Mouse (Mus musculus) left cerebral cortex, postnatal 25 days (tissue): Measurements from ENCODE around the gene Gpc3. TPM values are rescaled to one million over a fixed set of nuclear protein-coding genes. Genes with fewer than 3 reads are reported as not detected.

Source experiments
- DNase-seq, 2 experiments: peaks; one replicate each; pipeline ENCODE4 v3.0.0; 2022; ENCODE audit warnings: low spot score in 2 of 2, mixed read lengths in 1 of 2
- intact Hi-C: fragments of 180-260 bp; cut with DNase I; formaldehyde crosslinking; loops from one replicate; pipeline ENCODE4 v1.15.1; 2025
- total RNA-seq, 2 experiments: library from RNA; stranded (reverse); gene quantifications; 2 replicates each; pipeline ENCODE4 v1.2.3; 2021

Gene Gpc3
- total RNA-seq, 2 experiments from 2014 or later: 6.0 to 6.9 TPM

DNA sequence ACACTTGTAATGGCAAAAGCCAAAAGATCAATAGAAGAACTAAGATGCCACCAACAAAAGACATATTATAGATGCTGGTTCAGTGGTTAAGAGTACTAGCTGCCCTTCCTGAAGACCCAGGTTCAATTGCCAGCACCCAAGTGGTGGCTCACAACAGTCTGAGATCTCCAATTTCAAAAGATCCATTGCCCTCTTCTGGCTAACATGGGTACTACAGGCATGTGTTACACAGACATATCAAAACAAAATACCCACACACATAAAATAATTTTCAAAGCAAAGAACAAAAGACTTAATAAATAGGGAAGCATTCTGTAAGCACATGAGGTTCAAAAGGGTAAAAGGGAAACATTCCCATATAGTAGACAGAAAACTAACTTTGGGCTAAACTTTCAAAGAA is 26.1 kb downstream of the Gpc3 start:
- DNase-seq: no peak
- intact Hi-C loops: no loop called here

DNA sequence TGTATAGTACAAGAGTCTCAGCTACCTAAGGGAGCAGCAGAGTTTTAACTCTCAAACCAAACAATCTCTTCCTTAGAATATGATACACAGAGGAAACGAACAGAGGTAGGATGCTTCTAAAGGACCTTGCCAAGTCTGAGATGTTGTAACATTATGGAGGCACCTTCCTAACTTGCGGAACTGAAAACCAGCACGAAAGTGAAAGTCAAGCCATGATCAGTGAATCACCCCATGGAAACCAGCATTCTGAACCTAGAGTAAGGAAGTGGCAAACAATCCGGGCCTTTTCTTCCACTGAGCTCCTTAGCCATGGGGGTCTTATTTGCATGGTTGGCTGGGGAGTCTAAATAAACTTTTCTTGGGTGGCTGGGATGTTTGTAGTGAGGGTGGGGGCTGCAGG is 53.8 kb downstream of the Gpc3 start:
- no peak for DNase-seq
- intact Hi-C loops: no loop called here

DNA sequence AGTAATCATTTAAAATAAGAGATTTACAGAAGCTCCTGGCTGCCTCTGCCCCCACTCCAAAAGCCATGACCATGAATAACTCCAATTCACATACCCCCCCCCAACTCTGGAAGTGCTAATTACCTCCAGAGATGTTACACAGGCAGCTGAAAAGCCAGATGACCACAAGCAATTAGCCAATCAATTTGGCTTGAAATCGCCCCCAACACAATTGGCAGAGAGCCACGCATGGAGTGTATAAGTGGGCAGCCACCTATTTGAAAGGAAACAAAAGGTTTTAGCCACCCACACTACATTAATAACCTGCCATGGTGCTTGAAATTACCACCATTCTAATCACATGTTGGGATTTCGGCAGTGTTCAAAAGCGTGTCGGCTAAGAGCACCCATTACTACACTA is 55.2 kb downstream of the Gpc3 start:
- intact Hi-C loops: no loop called here
- no peak for DNase-seq

DNA sequence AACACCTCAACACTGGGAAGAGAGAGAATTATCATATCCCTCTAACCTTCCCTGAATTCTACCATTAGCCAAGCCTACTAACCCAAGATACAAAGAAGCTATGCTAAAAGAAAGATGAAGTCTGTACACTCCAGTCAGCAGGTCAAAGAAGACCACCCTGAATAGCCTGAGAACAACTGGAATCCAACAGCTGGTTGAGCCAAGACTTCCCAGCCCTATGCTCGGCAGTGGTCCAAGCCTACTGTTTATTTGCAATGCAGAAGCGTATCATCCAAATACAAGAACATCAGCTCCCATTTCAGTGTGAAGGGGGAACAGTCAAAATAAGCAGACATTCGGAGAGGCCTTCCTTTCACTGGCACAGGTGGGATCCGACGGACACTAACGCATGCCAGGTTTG is 56.3 kb downstream of the Gpc3 start:
- DNase-seq: no peak
- intact Hi-C loops: no loop called here

DNA sequence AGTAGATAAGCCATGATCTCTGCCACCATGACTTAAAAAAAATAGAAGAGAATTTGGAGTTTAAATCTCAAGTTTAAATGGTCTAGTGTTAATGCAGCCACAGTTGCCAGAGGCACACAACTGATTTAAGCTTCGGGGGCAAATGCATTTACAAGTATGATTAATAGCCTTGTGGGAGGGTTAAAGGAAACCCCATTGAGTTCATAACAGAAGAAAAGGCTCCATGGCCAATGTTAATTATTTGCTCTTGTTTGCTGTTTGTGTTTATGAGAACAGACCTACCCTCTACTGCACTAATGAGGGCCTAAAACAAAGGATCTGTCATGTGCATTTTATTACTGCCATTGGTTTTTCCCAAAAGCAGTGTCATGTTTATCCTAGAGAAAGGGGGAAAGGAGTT is 62.5 kb downstream of the Gpc3 start:
- intact Hi-C loops: no loop called here

DNA sequence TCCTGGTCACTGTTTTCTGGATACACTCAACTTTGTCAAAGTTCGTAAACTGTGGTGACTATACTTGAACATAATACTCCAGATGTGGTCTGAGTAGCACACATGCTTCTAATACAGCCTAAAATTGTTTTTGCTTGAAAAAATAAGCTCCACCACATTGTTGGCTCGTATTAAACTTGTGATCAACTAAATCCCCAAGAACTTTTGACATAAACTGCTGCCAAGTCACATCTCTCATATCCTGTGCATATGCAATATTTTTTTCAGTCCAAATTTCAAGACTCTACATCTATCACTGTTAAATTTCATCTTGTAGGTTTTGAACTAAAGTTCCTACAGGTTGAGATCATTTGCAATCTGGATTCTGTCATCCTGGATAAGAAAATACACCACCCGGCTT is 69.1 kb downstream of the Gpc3 start:
- intact Hi-C loops: no loop called here
- DNase-seq: no peak

More for the DNA sequence above, 62.5 kb downstream of the Gpc3 start:
- DNase-seq: no peak

DNA sequence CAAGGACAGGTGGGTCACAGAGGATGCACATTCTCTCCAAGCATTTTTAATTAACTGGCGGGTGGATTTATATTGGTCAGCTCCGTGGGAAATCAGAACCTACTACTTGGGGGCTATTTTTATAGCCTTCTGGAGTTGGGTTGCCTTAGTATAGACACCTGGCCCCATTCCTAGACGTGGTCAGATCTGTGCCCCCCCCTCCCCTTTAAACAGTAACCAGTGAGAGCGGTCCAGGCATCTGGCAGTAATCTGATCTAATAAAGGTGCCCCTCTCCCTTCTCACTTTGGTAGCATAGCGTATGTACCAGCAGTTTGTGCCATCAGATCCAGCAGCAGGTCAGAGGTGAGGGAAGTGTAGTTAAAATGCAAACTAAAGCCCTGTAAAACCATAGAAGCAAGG is 76.5 kb downstream of the Gpc3 start:
- DNase-seq: no peak
- intact Hi-C loops: no loop called here

DNA sequence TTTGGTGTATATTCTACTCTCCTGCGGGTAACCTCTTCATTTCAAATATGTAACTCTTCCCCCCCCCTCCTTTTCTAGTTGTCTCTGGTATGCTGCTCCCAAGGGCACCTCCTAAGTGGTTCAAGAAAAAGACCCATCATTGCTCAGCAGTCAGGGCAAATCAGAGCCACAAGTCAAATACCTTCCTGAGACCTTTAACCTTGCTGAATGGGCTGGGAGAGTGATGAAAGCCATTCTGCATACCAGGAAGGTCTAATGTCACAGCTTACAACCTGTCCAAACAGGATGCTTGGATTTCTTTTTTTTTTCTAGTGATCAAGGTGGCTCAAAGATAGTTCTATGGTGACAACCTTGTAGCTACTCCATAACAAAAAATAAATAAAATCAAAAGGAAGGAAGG is 80.0 kb downstream of the Gpc3 start:
- DNase-seq: no peak
- intact Hi-C loops: no loop called here

DNA sequence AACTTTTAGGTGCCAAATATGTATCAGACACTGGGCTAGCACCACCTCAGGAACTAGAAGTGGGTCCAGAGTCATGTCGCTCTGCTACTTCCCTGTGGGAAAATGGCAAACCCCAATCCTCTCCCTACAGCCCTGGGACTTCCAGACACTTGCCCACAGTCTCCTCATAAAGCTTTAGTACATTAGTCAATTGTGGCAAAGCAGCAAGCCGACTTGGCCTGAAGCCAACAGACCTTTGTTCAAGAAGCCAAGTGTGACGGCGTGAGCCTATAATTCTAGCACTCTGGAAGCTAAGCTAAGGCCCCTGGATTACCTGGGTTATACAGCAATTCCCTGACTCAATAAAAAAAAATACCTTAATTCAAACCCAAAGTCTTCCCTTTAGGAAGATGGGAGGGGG is 80.7 kb downstream of the Gpc3 start:
- intact Hi-C loops: no loop called here
- DNase-seq: no peak

DNA sequence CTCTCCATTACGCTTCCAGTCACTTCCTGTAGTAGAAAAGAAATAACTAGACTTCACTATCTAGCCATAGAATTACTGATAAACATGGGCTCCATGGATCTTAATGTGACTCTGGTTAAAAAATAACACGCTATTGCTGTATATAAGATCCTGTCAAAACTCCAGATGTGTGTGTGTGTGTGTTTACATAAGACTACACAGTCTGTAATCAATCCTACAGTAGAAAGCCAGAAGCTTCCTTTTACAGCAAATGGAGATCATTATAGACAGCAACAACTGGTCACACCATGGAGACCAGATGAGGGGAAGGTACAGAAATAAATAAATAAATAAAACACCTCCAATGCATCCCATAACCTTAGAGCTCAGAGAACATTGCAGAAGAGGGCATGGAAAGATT is 81.6 kb downstream of the Gpc3 start:
- intact Hi-C loops: no loop called here
- DNase-seq: no peak

DNA sequence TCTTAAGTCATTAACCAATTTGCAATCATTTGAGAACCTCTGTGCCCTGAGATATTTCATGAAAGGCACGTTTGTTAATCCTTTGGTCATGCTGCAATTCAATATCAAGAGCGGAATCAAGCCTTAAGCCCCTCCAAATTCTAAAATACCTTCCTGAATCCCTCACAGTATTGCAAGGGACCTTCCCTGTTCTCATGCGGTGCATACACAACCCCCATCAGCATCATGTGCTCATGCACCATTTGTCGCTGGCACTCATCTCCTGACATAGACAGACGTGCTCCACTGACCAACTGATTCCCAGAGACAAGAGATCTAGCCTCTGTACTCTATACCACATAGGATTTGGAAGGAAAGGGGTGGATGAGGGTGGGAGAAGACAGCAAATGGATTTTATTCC is 87.7 kb downstream of the Gpc3 start:
- DNase-seq: no peak
- intact Hi-C loops: no loop called here

DNA sequence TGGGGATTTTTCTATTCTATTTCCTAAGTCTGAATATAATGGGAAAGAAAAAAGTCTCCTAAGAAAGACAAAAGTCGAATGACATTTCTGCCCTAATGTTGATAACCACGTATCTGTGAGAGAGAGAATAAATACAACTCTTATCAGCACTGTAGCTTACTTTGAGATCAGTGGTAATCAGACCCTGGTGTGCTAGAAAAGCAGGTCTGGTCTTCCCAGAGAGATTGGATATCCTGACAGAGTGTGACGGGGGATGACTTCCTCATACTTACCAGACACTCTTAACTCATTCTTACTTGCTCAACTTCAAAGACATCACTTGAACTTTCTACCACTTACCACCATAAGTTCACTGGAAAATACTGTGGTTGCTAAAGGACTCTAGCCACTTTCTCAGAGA is 88.6 kb downstream of the Gpc3 start:
- DNase-seq: no peak
- intact Hi-C loops: no loop called here

DNA sequence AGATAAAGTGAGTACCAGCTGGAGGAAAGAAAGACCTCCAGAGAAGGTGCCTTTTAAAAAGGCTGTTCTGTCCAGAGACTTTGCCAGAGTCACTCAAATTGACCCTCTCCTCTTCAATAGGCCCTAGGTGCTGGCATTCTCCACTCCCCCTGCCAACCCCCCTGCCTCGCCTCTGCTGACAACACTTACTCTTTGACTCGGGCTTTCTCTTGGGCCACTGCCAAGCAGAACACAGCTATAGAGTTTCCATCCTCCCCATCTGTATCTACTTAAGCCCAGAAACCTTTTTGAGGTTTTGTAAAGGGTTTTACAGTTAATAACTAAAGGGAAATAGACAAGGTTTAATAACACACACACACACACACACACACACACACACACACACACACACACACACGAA is 99.2 kb downstream of the Gpc3 start:
- intact Hi-C loops: no loop called here
- no peak for DNase-seq

DNA sequence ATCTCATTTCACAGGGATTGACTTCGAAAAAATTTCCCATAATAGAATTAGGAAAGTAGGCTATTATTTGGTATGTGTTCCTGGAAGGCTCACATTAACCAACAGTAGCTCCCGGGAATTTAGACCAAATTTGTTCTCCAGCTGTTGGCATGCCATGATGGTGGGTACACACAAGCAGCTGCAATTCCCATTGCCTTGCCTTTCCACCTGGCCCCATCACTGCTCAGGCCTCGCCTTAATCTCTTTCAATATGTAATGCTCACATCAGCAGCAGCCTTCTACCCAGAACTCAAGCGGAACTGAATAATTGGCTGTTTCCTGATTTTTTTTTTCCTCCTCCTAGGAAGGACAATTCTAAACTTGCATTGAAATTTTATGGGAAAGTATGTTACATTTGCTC is 102.6 kb downstream of the Gpc3 start:
- intact Hi-C loops: no loop called here
- no peak for DNase-seq

DNA sequence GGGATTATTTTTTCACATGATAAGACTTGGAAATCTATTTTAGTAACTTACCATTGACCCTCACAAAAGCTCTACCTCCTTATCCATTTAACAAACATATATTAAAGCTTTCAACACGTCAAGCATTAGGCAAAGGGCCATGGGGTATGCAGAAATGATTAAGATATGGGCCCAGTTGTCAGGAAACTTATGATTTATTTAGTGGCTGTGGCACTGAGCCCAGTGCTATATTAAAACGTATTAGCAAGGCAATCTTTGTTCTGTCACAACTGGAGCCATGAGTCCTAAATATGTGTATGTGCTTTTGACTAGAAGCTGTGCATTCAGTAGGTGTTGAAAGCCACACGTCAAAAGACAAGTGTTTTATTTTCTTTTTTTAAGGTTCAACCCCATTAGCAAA is 109.9 kb downstream of the Gpc3 start:
- intact Hi-C loops: no loop called here
- DNase-seq: no peak

DNA sequence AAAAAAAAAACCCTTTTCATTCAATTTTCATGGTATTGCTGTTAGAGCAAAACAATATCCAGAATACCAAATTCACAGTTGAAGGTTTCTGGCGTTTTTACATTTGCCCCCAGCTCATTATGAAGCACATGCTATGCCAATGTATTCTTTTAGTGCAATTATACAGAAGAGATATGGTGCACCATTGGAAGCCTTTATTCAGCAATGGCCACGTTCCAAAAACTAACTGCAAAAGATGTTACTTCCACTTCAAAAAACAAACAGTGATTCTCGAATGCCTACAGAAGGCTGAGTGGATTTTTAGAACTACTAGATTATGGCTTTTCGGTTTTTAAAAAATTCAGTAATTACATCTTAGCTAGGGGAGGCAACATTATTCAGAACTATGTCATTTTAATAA is 124.3 kb downstream of the Gpc3 start:
- intact Hi-C loops: no loop called here
- peak in 1 of 2 experiments; percentile 1 for DNase-seq

DNA sequence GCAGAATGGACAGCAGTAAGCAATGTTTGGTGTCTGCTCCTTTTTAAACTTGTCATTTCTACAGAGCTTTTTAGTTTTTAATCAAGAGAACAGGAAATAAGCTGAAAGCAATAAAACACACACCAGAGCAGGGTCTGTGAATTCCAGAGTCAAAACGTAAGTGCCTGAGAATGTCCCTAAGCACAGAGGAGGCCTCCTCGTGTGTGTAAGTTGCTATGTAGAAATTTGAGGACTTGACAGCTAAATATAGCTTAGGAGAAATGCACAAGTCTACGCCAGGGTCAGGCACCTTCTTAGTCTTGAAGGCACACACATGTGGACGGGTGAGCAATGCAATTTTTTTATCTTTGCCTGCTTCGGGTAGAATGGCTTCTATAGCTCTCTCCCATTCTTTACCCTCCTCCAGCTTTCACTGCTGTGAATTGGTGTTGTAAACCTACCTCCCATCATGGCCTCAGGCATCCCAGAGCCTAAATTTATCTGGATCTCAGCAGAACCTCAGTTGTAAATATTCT is 158.6 kb downstream of the Gpc3 start:
- DNase-seq: no peak
- intact Hi-C loops: loop anchor here (10.0 kb wide), 1 partner anchor 480 kb away; no protein-coding TSS in a partner anchor

DNA sequence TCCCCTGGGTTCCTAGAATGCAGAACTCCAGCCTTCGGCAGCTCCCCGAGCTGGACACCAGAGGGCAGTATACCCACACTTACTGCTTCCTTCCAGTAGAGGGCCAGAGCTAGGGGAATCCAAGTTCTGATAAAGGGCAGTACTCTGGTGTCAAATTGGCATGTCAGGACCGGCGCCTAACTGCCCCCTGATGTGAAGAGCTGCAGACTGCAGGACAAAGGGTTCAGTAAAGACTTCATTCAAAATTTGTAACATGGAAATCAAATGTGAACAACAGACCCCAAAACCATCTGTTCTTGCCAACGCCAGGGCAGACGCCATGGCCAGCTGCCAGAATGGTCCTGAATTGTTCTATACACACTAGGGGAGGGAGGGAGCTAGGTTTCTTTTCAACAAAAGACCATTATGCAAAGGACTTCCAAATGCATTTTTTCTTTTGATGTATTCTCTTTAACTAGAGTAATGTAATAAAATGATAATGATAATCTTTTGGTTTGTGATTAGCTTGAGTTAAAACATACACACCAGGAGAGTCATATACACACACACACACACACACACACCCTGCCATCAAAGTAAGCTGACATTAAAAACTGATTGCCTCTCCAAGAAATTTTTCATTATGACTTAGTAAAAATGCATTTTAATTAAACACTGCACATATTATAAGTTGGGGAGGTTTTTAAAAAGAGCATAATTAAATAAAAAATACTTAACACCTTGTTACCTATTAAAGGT is 160.1 kb downstream of the Gpc3 start:
- peak; percentile 67 to 71 for DNase-seq

DNA sequence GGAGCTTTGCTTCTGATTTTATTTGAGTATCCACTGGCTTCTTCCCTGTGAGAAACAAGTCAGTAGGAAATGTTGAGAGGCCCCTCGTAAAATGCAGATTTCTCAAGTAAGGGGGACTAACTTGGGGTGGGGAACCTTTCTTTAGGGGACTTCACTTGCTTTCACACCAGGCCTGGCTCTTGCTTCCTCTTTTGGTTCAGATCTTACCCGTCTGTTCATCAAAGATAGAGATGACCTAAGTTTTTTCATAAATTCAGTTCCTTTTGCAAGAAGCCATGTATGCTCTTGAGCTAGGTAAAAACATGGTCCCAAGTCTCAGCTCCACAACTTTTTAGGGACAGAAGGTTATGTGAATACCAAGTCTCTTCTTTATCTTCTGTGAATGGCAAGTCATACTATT is 164.6 kb downstream of the Gpc3 start:
- no peak for DNase-seq
- intact Hi-C loops: no loop called here

More for the DNA sequence above, 160.1 kb downstream of the Gpc3 start:
- intact Hi-C loops: loop anchor here (1.0 to 10.0 kb wide), 3 partner anchors 199 to 481 kb away; no protein-coding TSS in a partner anchor

DNA sequence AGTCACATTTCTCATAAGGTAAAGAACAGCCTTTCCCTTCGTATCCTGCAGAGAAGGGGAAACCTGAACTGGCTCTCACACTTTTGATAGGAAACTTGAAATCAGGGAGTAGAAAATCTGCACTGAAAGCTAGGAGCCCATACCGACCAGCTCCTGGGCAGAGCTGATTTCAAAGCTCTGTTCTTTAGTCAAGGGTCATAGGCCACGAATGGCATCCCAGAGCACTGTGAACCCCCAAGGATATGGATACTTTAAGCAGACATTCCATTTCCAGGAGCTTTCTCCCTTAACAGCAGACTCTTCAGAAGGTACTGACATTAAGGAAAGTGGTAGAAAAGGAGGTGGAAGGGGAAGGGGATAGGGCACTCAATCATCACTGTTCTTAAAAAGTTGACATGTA is 165.3 kb downstream of the Gpc3 start:
- intact Hi-C loops: no loop called here
- DNase-seq: no peak

DNA sequence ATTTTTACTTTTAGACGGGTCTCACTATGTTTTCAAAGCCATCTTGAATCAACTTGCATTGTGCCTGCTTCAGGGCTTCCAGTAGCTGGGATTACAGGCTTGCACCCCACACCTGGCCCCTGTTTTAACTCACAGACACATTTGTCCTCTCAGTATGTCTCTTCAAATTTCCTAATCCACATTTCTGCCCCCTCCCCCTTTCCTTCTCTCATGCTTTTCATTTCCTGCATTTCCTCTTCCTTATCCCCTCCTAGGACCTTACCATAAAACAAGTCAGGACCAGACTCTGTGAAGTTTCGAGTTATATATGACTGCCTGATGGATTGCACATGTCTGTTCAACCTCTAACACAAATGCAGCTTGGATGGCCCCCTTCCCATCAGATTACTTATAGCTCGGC is 167.2 kb downstream of the Gpc3 start:
- no peak for DNase-seq
- intact Hi-C loops: no loop called here

DNA sequence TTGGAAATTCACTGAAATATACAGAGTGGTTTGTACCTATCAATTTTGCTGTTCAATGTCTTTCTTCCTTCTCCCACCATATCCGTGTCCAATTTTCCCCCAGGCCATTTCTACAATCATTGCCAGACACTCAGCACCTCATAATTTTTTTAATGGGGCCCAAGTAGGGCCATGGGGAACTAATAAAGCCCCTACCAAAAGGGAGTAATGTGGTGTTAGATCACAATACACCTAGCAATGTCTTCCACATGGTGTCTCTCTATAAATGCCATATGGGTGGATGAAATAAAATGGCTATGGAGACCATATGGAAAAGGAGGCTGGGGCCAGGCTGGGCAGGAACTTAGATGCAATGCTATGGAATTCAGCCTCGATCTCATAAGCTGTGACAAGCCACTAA is 168.8 kb downstream of the Gpc3 start:
- DNase-seq: no peak
- intact Hi-C loops: no loop called here
